Mouse (Mus musculus): Measurements from ENCODE around the gene G6pc2. TPM values are rescaled to one million over a fixed set of nuclear protein-coding genes. Genes with fewer than 3 reads are reported as not detected.

Gene G6pc2
- polyA plus RNA-seq, 1 experiment = not detected

DNA sequence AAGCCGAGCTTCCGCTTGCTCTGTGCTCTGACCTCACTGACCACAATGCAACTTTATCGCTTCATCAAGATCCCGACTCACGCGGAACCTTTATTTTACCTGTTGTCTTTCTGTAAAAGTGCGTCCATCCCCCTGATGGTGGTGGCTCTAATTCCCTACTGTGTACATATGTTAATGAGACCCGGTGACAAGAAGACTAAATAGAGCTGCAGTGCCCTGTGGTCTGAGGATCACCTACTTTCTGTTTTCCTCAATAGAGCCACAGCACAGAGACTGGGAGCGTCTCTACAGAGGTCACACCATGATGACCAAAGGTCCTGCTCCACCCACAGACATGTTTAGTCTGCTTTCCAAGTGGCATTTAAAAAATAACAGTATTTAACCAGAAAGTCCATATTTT, 16.0 kb downstream of the G6pc2 start:
- H3K9me3 ChIP-seq (replicated peaks; ENCODE audit: control insufficient read depth, insufficient read depth, low read length, poor library complexity, severe bottlenecking) = no peaks in the 10 kb centered on the region
- H3K9ac ChIP-seq (ENCODE audit: low read depth, poor library complexity, severe bottlenecking) = no peak overlapping the region
- no peak overlapping the region for H3K27ac ChIP-seq (ENCODE audit: insufficient read depth, low read length)
- TF ChIP-seq EP300 (IDR thresholded peaks at IDR 0.05; ENCODE audit: insufficient read depth, low read depth, low read length) (no peak), CTCF (IDR thresholded peaks at IDR 0.05; ENCODE audit: low read depth, low read length) (no peak)
- H3K4me1 ChIP-seq (ENCODE audit: control insufficient read depth, insufficient read depth, low read length) = peaks cover 1% of the 10 kb centered on the region
- no peaks in the 10 kb centered on the region for H3K36me3 ChIP-seq (ENCODE audit: control insufficient read depth, insufficient read depth, low read length, poor library complexity, severe bottlenecking)
- no peaks in the 10 kb centered on the region for H3K27me3 ChIP-seq (ENCODE audit: control insufficient read depth, insufficient read depth, low read length, poor library complexity, severe bottlenecking)
- H3K4me3 ChIP-seq (ENCODE audit: low read depth, low read length) = no peak overlapping the region

DNA sequence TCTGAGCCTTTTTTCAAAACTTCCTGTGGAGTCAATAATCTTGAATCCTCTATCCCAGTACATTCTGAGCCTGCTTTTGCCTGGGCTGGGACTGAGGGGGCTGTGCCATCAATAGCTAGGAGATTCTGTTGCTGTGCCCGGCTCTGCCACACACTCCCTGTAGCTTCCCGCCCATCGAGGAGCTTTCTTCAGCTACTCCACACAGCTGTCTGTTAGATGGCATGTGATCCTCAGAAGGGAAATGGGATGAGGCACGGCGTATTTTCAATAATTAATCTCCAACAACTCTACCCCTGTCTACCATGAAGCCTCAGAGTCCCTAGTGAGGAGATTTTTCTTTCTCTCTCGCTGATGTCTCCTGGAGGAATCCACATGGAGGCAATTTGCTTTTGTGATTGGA, 17.8 kb downstream of the G6pc2 start:
- H3K4me3 ChIP-seq (ENCODE audit: low read depth, low read length) = no peak overlapping the region
- no peak overlapping the region for H3K9ac ChIP-seq (ENCODE audit: low read depth, poor library complexity, severe bottlenecking)
- no peaks in the 10 kb centered on the region for H3K27me3 ChIP-seq (ENCODE audit: control insufficient read depth, insufficient read depth, low read length, poor library complexity, severe bottlenecking)
- no peak for TF ChIP-seq EP300 (IDR thresholded peaks at IDR 0.05; ENCODE audit: insufficient read depth, low read depth, low read length)
- TF ChIP-seq POLR2A (IDR thresholded peaks at IDR 0.05; ENCODE audit: insufficient read depth, low read length) = no peak
- no peak for TF ChIP-seq CTCF (IDR thresholded peaks at IDR 0.05; ENCODE audit: low read depth, low read length)
- peaks cover 1% of the 10 kb centered on the region for H3K4me1 ChIP-seq (ENCODE audit: control insufficient read depth, insufficient read depth, low read length)
- no peaks in the 10 kb centered on the region for H3K36me3 ChIP-seq (ENCODE audit: control insufficient read depth, insufficient read depth, low read length, poor library complexity, severe bottlenecking)
- H3K27ac ChIP-seq (ENCODE audit: insufficient read depth, low read length) = no peak overlapping the region
- H3K9me3 ChIP-seq (replicated peaks; ENCODE audit: control insufficient read depth, insufficient read depth, low read length, poor library complexity, severe bottlenecking) = no peaks in the 10 kb centered on the region

DNA sequence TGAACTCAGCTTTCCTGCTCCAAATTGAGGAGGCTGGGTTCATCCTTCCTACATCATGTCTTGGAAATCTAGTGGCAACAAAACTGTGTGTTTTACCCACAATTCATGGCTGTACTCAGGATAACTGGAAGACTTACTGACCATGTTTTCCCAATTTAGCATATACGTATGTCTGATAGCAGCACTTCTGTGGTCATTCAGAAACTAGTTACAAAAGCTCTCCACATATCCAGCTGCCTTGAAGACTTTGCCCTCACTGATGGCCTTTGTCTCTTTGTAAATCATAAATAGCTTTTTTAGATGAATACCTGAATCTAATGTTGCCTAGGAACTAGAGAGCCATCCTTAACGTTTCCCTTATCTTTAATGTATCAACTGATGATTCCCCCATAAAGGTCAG, 19.3 kb downstream of the G6pc2 start:
- Histone ChIP-seq H3K4me1 (ENCODE audit: control insufficient read depth, insufficient read depth, low read length) (peaks cover 1% of the 10 kb centered on the region), H3K36me3 (ENCODE audit: control insufficient read depth, insufficient read depth, low read length, poor library complexity, severe bottlenecking) (no peaks in the 10 kb centered on the region), H3K27ac (ENCODE audit: insufficient read depth, low read length) (no peak overlapping the region), H3K27me3 (ENCODE audit: control insufficient read depth, insufficient read depth, low read length, poor library complexity, severe bottlenecking) (no peaks in the 10 kb centered on the region), H3K9ac (ENCODE audit: low read depth, poor library complexity, severe bottlenecking) (no peak overlapping the region), H3K4me3 (ENCODE audit: low read depth, low read length) (no peak overlapping the region), H3K9me3 (replicated peaks; ENCODE audit: control insufficient read depth, insufficient read depth, low read length, poor library complexity, severe bottlenecking) (no peaks in the 10 kb centered on the region)
- TF ChIP-seq EP300 (IDR thresholded peaks at IDR 0.05; ENCODE audit: insufficient read depth, low read depth, low read length) (no peak), POLR2A (IDR thresholded peaks at IDR 0.05; ENCODE audit: insufficient read depth, low read length) (no peak), CTCF (IDR thresholded peaks at IDR 0.05; ENCODE audit: low read depth, low read length) (no peak)

DNA sequence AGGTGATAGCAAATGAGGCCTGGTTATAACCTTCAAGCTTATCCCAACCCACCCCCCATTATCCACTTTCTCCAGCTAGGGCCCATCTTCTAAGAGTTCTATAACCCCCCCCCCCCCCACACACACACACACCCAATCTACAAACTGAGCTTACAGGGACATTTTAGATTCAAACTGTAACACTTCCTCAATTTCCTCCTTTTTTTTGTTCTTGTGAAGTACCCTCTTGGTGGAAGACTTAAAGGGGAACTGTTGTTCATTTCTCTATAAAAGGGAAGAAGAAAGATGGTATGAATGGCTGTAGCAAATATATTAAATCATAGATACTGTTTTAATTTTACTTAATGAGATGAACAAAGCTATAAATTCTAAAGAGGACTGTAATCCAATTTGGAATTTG, 21.2 kb downstream of the G6pc2 start:
- Histone ChIP-seq H3K9ac (ENCODE audit: low read depth, poor library complexity, severe bottlenecking) (no peak overlapping the region), H3K9me3 (replicated peaks; ENCODE audit: control insufficient read depth, insufficient read depth, low read length, poor library complexity, severe bottlenecking) (no peaks in the 10 kb centered on the region), H3K4me3 (ENCODE audit: low read depth, low read length) (no peak overlapping the region), H3K4me1 (ENCODE audit: control insufficient read depth, insufficient read depth, low read length) (peaks cover 1% of the 10 kb centered on the region), H3K27ac (ENCODE audit: insufficient read depth, low read length) (no peak overlapping the region), H3K36me3 (ENCODE audit: control insufficient read depth, insufficient read depth, low read length, poor library complexity, severe bottlenecking) (no peaks in the 10 kb centered on the region), H3K27me3 (ENCODE audit: control insufficient read depth, insufficient read depth, low read length, poor library complexity, severe bottlenecking) (no peaks in the 10 kb centered on the region)
- TF ChIP-seq POLR2A (IDR thresholded peaks at IDR 0.05; ENCODE audit: insufficient read depth, low read length) (no peak), EP300 (IDR thresholded peaks at IDR 0.05; ENCODE audit: insufficient read depth, low read depth, low read length) (no peak), CTCF (IDR thresholded peaks at IDR 0.05; ENCODE audit: low read depth, low read length) (no peak)

DNA sequence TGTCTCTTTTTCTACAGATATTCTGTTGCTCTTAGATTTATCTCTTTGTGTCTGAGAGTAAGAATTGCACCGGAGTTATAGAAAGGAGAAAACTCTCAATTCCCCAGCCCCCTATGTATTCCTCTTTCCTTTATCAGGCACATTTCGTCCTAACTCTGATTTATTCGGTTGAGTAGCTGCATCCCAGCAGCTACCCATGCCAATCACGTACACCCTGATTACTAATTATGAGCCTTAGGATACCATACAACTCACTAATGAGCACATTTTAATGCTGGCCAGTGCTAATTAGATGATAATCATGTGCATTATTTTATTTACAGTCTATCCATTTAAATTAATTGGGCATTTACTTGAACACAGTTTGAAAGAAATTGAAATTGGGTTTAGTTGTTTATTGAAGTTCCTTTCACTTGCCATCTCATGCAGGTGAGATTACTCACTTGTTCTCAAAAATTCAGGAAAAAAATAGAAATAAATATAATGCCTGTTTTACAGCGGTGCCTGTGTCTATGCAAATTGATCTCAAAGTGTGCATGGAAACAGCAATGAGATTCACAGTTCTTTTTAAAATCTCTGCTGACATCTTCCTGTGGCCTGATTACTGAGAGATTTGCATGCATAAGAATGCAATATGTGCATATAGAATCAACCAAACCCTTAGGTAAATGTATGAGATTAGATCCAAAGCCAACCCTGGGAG, 24.3 kb downstream of the G6pc2 start:
- Histone ChIP-seq H3K27ac (ENCODE audit: insufficient read depth, low read length) (no peak overlapping the region), H3K4me3 (ENCODE audit: low read depth, low read length) (no peak overlapping the region), H3K4me1 (ENCODE audit: control insufficient read depth, insufficient read depth, low read length) (no peaks in the 10 kb centered on the region), H3K9me3 (replicated peaks; ENCODE audit: control insufficient read depth, insufficient read depth, low read length, poor library complexity, severe bottlenecking) (no peaks in the 10 kb centered on the region), H3K36me3 (ENCODE audit: control insufficient read depth, insufficient read depth, low read length, poor library complexity, severe bottlenecking) (no peaks in the 10 kb centered on the region), H3K9ac (ENCODE audit: low read depth, poor library complexity, severe bottlenecking) (no peak overlapping the region), H3K27me3 (ENCODE audit: control insufficient read depth, insufficient read depth, low read length, poor library complexity, severe bottlenecking) (no peaks in the 10 kb centered on the region)
- no peak for TF ChIP-seq CTCF (IDR thresholded peaks at IDR 0.05; ENCODE audit: low read depth, low read length)
- TF ChIP-seq POLR2A (IDR thresholded peaks at IDR 0.05; ENCODE audit: insufficient read depth, low read length) = no peak
- TF ChIP-seq EP300 (IDR thresholded peaks at IDR 0.05; ENCODE audit: insufficient read depth, low read depth, low read length) = no peak

DNA sequence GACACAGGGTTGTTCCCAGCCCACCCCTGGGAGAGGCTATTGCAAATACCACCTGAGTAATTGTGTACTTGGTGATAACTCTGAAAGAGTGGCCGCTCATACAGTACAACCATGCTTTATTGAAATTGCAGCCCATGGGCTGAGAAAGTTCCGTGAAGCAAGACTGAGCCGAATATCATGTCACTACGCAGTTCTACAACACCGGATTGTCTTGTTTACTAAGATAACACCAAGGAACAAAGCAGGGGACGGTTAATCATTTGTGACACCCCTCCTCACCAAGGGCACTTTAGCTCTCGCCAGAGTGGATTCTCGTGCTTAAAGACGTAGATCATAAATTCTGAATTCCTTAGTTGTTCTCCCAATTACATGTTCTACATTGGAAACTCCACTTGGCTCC, 28.4 kb downstream of the G6pc2 start:
- no peak overlapping the region for H3K9ac ChIP-seq (ENCODE audit: low read depth, poor library complexity, severe bottlenecking)
- no peak for TF ChIP-seq CTCF (IDR thresholded peaks at IDR 0.05; ENCODE audit: low read depth, low read length)
- no peak for TF ChIP-seq POLR2A (IDR thresholded peaks at IDR 0.05; ENCODE audit: insufficient read depth, low read length)
- no peak for TF ChIP-seq EP300 (IDR thresholded peaks at IDR 0.05; ENCODE audit: insufficient read depth, low read depth, low read length)
- H3K27ac ChIP-seq (ENCODE audit: insufficient read depth, low read length) = no peak overlapping the region

More for the DNA sequence above, 28.4 kb downstream of the G6pc2 start:
- Histone ChIP-seq H3K4me3 (ENCODE audit: low read depth, low read length) (no peak overlapping the region), H3K4me1 (ENCODE audit: control insufficient read depth, insufficient read depth, low read length) (no peaks in the 10 kb centered on the region), H3K36me3 (ENCODE audit: control insufficient read depth, insufficient read depth, low read length, poor library complexity, severe bottlenecking) (no peaks in the 10 kb centered on the region), H3K27me3 (ENCODE audit: control insufficient read depth, insufficient read depth, low read length, poor library complexity, severe bottlenecking) (no peaks in the 10 kb centered on the region), H3K9me3 (replicated peaks; ENCODE audit: control insufficient read depth, insufficient read depth, low read length, poor library complexity, severe bottlenecking) (no peaks in the 10 kb centered on the region)

Measured in ES-Bruce4 (cell line).